Mouse (Mus musculus): Measurements from ENCODE around the gene Insm1.

Gene Insm1

DNA sequence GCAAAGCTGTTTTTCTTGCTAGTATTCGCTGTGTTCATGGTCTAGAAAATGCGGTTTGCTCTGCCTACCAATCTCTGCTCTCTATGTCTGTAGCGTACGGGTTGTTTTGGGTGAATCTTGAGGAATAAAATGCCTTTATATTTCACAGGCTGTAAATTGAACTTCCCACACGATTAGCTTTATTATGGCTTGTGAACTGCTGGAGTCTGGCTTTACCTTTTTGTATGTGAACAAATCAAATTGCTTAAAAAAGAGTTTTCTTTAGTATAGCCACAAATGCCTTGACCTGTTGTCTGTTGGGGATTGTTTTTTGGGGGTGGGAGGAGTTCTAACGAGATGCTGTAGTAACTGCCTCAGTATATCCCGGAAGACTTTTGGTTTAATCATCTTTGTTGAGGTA lies 2.4 kb downstream of the Insm1 start:
- peak; percentile 38 for DNase-seq (ENCODE audit: low spot score)

DNA sequence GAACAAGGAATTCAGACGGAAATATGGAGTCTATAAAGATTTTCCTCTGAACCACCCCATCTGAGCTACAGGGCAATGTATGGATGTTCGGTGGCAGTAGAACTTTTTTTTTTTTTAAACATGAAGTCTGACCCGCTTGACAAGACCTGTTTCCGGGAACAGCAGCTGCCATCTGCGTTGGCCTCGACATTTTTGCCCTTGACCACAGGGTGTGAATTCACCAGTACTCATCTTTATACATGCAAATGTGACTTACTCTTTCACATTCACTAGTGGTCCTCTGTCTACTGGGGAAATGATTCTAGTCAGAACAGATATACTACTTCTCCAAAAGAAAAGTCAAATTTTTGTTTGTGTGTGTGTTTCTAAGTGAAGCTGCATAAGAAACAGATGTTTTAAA lies 4.1 kb downstream of the Insm1 start:
- DNase-seq (ENCODE audit: low spot score), result peak; percentile 7

DNA sequence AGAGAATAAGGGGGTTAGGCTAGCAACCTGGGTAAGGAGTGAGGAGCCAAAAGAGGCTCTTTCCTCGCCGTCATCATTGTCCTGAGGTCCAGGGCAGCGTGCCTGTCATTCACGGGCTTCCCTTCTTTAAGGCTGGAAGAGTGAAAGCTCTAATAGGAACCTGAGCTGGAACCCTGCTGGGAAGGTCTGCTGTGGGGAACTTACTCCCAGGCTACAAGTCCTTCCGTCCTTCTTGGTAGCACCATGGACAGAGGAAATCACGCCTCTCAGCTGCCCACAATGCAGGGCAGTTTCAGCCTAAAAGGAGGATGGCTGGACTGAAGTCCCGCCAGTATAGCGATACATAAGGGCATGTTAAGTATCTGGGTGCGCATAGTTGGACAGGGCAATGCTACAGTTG lies 4.8 kb downstream of the Insm1 start:
- peak; percentile 83 for DNase-seq (ENCODE audit: low spot score)

DNA sequence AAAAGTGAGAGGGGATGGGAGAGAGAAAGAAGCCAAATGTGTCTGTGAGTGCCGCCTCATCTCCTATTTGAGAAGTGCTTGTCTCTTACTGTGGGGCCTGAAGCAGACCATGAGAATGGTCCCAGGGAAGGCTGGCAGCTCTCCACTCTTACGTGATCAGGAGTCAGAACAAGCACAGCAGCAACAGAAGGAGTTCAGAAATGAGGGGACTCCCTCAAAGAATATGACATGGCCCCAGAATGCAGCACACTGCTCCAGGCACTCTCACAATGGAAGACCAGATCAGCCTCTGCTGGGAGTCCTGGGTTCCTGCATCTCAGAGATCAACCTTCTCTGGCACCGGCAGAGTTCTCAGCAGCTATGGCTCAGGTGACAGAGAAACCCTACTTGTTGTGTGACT lies 5.9 kb downstream of the Insm1 start:
- no peak for DNase-seq (ENCODE audit: low spot score)

DNA sequence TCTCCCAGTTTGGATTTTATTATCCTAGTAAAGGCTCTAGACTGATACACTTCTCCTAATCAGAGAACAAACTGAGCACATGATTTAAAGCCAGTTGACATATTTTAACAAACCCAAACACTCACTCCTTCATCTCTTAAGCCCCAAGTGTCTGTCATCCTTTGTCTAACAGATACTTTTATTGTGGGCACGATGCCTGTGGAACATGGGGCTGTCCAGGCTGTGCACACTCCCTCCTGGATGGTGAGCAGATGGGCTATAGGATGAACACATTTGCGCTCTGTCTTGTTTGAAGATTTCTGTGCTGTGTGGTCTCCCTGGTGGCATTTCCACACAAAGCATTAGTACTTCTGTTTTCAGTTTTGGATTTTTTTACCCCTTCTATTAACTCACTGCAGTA lies 6.7 kb downstream of the Insm1 start:
- no peak for DNase-seq (ENCODE audit: low spot score)

DNA sequence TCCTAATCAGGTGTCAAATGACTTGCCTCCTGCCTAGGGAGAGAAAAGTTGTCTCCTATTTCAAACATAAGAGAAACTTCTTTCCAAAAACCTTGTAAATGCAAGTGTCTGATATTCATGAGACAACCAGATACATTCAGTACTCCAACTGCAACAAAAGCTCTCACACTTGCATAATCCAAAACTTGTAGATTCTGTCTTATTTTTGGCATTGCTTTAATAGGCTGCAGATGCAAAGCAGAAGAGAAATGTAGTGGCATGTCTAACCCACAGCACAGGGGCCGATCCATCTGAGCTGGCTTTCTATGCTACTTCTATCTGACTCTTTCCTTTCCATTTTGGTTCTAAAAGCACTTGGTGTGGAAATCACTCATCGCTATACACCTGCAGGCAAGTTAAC lies 9.8 kb downstream of the Insm1 start:
- DNase-seq (ENCODE audit: low spot score), result no peak

DNA sequence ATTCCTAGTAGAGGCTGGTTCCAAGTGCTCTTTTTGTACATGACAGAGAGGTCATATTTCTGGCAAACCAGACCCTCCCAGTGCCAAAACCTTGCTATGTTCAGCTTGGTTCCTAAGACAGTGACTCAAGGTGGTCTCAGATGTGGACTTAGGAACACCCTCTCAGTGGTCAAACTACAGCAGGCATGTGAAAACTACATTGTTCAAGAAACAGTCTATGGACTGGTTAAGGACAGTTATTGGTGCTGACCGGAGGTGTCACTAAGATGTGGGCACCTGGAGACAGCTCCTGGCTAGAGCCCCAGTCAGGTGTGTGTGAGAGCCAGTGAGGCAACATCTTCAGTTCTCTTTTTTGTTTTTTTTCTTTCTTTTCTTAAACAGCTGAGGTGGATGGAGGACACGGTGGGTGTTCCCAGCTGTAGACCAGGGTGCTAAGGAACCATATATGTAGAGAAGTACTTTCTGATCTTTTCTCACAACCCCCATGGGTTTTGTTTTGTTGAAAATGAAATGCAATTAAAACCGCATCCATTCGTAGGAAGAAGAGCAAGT lies 17.6 kb downstream of the Insm1 start:
- DNase-seq (ENCODE audit: low spot score), result no peak

DNA sequence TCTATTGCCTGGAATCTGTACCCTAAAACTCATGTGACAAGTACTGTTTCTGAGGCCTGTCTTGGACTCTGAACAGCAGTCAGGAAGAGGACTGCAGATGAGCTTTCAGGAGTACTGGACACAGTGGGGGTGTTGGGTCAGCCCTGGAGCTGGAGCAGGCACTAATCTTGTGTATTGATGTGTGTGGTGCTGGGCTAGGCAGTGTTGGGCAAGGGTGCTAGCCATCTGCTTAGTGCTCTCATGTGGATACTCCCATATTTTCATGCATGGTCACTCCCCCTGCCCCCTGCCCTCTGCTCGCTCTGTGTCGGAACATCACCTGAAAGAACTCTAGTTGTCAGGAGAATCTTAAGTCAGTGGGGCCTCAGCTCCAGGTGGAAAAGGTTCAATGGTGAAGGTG lies 22.3 kb downstream of the Insm1 start:
- DNase-seq (ENCODE audit: low spot score), result no peak

DNA sequence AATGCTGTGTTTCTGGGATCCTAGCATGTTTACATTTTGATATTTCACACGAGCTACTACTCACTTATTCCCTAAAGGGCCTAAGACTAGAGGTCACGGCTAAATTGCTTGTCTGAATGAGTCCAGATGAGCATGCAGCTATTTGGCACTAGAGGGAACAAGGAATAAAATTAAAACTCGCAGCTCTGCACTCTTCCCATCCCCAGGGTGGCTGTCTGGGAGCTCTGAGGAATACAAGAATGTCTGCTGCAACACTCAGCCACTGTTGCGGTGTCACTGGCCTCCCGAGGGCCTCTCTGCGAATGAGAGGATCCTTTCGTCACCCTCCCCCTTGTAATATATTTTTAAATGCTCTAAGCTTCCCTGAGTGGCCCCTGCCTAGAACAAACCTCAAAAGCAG lies 23.7 kb downstream of the Insm1 start:
- no peak for DNase-seq (ENCODE audit: low spot score)

DNA sequence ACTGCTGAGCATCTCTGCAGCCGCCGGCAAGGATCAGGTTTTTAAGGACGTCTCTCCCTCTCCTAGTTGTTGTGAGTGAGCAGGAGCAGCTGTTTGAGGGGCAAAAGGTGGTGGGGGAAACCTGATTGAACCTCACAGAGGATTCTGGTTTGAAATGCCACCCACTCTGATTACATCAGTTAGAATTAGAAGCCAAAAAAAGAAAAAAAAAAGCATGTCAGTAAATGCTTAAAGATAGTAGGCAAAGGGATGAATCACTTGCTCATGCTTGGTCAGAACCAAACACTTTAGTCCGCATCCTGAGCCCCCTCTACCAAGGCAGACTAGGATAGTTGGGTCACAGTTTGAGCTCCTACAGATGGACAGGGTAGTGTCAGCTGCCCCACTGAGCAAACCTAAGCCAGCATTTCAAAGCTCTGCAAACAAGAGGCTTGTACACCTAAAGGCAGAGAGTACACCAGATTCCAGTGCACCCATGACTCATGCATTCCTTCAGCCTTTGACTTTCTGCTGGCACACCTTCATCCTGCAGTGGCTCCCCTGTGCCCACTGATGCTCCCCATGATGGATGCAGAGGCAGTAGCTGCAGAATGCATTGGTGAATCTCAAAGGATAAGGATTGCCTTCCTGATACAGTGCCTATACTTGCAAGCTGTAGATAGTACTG lies 24.8 kb downstream of the Insm1 start:
- no peak for DNase-seq (ENCODE audit: low spot score)

DNA sequence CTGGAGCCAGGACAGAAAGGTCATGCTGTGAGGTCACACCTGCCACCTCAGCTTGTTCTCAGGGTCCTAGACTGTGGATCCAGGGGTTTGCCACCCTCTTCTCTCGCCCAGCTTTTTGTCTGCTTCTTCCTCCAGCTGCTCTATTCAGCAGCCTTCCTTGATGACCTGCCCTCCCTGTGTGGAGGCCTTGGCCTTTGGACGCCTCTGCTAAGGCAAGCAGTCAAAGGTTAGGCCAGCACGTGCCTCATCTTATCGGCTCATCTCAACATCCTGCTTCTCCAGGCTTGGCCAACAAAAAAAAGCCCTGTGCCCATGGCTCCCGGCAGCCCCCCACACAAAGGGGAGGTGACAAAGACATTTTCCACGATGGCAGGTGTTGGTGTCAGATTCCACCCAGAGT lies 25.9 kb downstream of the Insm1 start:
- DNase-seq (ENCODE audit: low spot score), result peak; percentile 15

DNA sequence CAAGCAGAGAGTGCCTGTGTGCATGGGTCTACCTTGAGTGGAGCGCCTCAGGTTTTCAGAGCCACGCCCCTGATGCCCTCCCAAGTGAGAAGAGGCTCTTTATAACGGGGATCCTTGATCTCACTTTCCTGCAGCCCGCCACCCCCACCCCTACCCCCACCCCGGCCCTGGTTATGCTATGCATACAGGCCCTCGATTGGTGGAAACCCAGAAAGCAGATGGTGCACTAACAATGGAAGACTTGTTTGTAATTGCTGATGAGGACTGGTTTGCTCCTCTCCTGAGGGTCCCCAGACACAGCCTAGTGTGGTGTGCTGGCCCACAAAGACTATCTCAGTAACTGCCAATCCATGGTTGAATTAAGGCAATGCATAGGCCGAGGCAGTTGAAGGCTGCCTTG lies 27.3 kb downstream of the Insm1 start:
- no peak for DNase-seq (ENCODE audit: low spot score)

DNA sequence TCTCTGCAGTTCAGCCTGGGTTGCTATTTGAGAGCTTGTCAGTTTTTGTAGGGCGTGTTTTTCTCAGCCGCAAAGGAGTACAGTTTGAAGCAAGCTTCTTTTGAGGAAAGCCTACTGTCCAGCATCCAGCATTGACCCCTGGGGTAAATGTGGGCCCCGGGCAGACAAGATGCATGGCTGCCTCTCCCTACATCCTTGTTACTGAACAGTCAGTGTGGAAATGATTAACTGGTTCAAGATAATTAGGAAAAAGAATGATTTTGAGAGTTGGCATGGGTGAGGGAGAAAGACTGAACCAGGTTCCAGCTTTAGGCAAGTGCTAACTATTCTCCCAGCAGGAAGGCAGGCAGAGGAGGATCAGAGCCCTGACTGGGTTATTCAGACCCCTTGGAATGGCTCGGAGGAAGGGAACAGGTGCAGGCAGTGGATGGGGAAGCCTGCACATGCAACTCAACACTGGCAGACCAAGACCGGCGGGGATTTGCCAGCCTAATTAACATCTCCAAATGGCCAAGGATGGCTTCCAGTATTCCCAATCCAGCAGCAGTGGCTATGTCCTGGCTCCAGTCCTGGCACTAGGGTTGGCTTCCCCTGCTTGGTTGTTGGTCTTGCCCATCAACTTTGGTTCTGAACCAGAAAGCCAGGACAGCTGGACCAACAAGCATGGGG lies 28.6 kb downstream of the Insm1 start:
- DNase-seq (ENCODE audit: low spot score), result no peak

DNA sequence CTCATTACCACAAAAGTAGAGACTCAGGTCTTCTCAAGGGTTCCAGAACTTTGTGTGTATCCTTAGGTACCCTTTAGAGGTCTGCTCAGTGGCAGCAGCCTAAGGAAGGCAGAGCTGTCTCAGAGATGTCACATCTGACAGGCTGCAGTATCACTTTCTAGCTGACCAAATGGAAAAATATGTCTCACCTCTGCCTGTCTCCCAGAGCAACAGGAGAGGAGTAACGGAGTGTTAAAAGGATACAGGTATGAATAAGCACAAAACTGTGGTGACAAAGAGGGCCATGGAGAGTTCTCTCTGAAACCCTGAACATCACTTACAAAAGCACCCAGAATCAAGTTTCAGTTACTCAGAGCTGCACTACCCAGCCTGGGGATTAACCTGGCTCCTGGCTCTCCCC lies 32.7 kb downstream of the Insm1 start:
- no peak for DNase-seq (ENCODE audit: low spot score)

DNA sequence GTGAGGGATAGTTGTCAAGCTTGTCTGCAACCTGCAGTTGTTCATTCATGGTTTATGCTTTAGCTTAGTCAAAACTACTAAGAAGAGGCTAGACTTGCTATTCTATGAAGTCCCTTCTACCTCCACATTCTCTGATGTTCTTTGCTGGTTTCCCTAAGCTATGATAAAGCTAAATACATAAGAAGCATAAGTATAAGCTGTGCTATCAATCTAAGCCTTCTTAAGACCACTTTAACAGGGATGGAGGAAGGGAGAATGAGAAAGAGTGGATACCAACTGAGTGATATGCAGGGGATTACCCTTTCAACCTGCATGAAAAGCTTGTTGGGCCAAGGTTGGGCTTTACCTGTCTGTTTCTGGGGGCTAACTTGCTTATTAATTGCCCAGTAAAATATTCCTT lies 33.9 kb downstream of the Insm1 start:
- no peak for DNase-seq (ENCODE audit: low spot score)

DNA sequence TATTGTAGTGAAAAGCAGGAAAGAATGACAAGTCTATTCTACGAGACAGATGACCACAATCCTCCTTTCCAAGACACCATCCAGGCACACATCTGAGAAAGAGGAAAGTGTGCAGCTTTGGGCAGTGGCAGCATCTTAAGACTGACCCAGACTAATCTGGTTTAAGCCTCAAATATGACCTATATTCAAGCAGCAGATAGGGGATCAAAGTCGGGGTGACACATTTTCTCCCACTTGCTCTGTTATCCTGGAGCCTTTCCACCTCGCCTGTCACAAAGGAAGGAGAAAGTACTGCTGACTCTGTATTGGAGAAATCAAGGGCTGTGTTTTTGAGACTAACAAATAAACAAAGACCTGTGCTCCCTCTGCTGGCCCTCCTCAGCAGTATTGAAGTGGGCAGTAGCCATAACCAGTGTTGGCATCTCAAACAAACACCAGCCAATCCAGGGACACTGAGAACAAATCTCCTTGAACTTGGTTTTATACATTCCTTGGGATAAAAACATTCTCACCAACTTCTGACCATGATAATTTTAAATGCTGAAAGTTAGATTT lies 34.7 kb downstream of the Insm1 start:
- peak; percentile 33 for DNase-seq (ENCODE audit: low spot score)

DNA sequence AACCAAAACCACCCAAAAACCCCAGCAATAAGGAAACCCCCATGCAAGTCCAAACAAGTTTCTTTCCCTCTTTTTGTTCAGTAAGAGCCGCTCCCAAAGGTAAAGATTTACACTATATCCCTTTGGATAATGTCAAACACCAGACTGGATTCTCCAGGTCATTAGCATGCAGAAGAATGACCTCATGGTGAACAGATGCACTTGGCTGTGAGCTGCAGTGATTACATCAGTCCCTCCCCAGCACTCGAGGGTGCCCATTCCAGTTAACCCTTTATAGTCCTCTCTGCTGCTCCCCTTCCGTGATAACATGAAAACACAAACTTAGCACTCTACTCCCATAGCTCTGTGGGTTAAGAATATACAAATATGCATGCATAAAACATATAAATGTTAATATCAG lies 35.3 kb downstream of the Insm1 start:
- peak; percentile 7 for DNase-seq (ENCODE audit: low spot score)

DNA sequence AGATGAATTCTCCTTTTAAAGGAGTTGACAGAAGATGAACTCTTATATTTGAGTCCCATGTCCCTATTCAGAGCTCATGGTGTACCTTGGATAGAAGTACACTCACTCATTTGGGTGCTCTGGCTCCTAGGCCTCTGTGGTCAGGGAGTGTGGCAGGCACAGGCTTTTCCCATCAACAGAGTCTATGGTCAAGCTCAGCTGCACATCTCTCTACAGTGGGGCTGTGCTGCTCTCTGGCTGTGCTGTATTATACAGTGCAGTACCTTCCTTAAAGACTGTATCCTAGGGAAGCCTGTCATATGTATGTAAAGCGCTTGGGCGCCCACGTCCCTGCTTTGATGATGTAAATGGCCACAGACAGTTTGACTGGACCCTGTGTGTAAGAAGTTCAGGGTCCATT lies 35.9 kb downstream of the Insm1 start:
- DNase-seq (ENCODE audit: low spot score), result no peak

DNA sequence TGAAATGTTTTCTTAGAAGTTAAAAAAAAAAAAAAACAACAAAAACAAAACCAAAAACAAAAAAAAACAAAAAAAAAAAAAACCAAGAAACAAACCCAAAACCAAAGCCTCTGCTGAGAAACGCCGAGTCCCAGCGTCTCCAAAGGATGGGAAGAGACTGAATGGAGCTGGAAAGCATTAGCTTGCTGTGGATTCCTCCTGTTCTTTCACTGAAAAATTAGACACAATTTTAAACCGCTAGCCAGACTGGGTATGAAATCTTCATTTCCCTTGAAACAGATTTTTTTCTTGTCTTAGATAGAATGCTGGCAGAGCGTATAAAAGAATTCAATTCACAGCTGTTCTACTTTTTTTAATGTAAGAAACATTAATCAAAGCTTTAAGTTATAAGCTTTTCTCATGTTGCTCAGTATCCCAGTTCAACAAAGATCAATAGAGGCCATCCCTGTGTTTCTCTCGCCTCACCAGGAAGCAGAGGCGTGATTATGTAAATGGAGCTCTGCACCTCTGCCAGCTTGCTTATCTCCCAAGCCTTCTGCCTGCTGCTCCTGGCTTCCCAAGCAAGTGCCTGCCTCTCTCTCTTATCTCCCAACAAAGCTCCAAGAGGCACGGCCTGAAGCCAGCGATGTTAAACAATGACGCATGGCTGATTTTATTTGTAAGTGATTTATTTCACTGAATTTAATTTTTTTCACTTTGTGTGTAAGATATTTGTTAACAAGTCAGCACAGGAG lies 37.2 kb downstream of the Insm1 start:
- peak; percentile 36 for DNase-seq (ENCODE audit: low spot score)

DNA sequence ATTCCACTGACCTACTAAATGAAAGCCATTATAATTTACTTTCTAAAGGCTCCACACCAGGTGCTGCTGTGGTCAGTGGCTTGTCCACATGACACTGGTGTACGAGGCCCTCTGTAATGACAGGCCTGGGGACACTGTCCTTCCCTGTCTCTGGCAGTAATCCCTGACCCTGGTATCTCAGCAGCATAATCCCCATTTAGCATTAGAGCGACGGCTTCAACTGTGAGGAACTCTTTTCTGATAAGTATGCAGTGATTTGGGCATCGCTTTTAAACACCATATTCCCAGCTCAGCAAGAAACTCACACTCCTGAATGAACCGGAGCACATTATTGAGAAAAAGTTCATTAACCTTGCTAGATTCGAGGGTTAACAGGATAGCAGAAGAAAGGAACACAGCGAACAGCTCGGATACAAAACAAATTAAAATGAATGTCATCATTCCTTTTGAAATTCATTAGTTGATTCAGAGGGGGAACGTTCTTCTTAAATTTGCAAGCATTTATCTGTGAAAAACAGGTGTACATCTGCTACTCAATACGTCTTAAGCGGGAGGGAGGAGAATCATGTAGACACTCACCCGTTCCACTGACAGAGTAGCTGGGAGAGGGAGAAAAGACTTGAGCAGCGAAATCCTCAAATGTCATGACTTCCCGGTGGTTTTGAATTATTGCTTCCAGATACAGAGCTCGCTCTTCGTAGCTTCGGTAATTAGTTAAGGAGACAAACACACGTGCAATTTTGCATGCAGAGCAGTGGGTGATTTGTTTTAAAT lies 38.3 kb downstream of the Insm1 start:
- DNase-seq (ENCODE audit: low spot score), result no peak

DNA sequence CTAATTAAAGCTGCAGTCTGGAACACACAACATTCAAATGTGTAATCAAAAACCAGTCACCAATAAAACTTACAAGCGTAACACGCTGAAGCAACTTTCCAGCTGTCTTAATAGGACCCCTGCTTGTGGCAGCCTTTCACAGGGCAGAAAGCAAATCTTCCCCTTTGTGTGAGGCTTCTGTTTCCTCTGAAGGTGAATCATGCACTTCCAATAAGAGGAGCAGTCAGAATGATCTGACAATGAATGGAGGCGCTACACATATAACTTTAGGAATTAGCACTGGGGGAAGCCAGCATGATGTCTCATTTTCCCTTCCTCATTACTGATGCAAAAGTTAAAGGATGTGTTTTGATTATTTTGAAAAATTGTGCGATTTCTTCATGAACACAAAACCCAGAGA lies 39.4 kb downstream of the Insm1 start:
- no peak for DNase-seq (ENCODE audit: low spot score)

DNA sequence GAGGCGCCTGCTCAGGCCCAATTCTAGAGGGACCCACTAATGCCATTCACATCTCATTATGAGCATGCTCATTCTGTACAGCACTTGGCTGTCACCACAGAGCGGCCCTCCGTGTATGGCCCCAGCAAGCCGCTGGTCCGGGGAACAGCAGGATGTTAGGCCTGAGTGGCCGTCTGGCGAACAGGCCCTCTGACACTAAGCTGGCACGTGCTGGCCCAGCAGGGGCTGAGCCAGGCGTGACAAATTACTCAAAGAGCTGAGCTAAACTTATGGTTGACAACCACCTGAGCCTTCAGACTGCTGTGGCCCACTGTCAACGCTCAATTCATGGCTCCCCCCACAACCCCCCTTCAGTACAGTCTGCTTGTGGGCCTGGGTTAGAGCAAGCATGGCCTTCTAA lies 40.5 kb downstream of the Insm1 start:
- DNase-seq (ENCODE audit: low spot score), result peak; percentile 57

All from embryo, embryonic 10.5 days (tissue).